Mouse (Mus musculus) stomach, embryonic 14.5 days (tissue): ENCODE results near the gene Traf4. TPM values are rescaled to one million over a fixed set of nuclear protein-coding genes. Genes with fewer than 3 reads are reported as not detected.
A peak's percentile ranks its signal among the peaks of the same experiment; 100 is the strongest.
"Not testable (repeated sequence)": the region's sequence is repeated elsewhere in the genome, so short reads cannot be mapped to it uniquely, and the experiment has no call there.

Experiments used
- ATAC-seq: fragments of 200-750 bp; cut with Nextera tagmentation; 2 replicates; pipeline ENCODE4 v1.8.0; 2017; ENCODE audit warnings: low read depth, moderate TSS enrichment; ENCODE audit not compliant: insufficient number of reproducible peaks, insufficient read depth, low FRiP score
- H3K27ac ChIP-seq: fragments of 300-500 bp; sonication (generic); 2 replicates; pipeline ENCODE4 v1.5.1; 2014; ENCODE audit warnings: mild to moderate bottlenecking, low read length, moderate library complexity, mixed read lengths
- H3K27me3 ChIP-seq: fragments of 300-500 bp; sonication (generic); 2 replicates; pipeline ENCODE4 v1.6.1; 2014; ENCODE audit warnings: low read length, control low read depth, mixed read lengths; ENCODE audit not compliant: control insufficient read depth, insufficient read depth
- H3K36me3 ChIP-seq: fragments of 300-500 bp; sonication (generic); 2 replicates; pipeline ENCODE4 v1.6.1; 2014; ENCODE audit warnings: mild to moderate bottlenecking, control low read depth, low read length, moderate library complexity, mixed read lengths; ENCODE audit not compliant: control insufficient read depth, insufficient read depth
- H3K4me1 ChIP-seq: fragments of 300-500 bp; sonication (generic); 2 replicates; pipeline ENCODE4 v1.6.1; 2014; ENCODE audit warnings: low read length, control low read depth, mixed read lengths; ENCODE audit not compliant: control insufficient read depth, insufficient read depth
- H3K4me2 ChIP-seq: fragments of 300-500 bp; sonication (generic); replicated peaks from 2 replicates; pipeline ENCODE4 v1.6.1; 2014; ENCODE audit warnings: low read depth, low read length, control low read depth
- H3K4me3 ChIP-seq: fragments of 300-500 bp; sonication (generic); 2 replicates; pipeline ENCODE4 v1.5.1; 2014; ENCODE audit warnings: low read depth, low read length, control low read depth
- H3K9ac ChIP-seq: fragments of 300-500 bp; sonication (generic); replicated peaks from 2 replicates; pipeline ENCODE4 v1.6.1; 2014; ENCODE audit warnings: low read depth, mild to moderate bottlenecking, control low read depth, low read length, moderate library complexity, mixed read lengths
- H3K9me3 ChIP-seq: fragments of 300-500 bp; sonication (generic); 2 replicates; pipeline ENCODE4 v1.6.1; 2016; ENCODE audit warnings: low read depth, low read length, control low read depth; ENCODE audit not compliant: control insufficient read depth
- WGBS: fragments of 180-500 bp; shearing (Covaris S2); extraction: QIAGEN DNeasy Blood & Tissue Kit; methylation state at CpG from one replicate; pipeline ENCODE4 v1.1.7; 2014; 5-methylcytosine and 5-hydroxymethylcytosine counted together
- polyA plus RNA-seq: library from polyadenylated mRNA; unstranded; fragments of >200 nt; fragmentation: Nextera tagmentation; extraction: Ambion mirVana; gene quantifications from 2 replicates; pipeline ENCODE4 v1.2.1, GENCODE M21; 2014

Gene Traf4
- polyA plus RNA-seq, 1 experiment from 2014 or later = 53.5 TPM

DNA sequence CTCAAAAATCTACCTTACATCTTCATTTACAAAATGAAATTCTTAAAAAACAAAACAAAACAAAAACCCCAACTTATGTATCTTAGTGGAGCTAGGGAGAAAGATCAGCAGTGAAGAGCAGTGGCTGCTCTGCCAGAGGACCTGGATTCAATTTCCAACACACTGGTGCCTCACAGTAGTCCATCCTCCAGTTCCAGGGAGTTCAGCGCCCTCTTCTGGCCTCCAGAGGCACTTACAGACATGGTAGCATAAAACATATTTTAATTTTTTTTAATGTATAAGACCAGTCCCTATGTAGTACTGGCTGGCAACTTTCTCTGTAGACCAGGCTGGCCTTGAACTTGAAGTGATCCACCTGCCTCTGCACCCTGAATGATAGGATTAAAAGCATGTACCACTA lies 14.2 kb downstream of the Traf4 start:
- Histone ChIP-seq H3K9ac (no peak overlapping the region), H3K36me3 (peaks cover 43% of the 10 kb centered on the region), H3K27ac (no peak overlapping the region), H3K4me2 (no peak overlapping the region), H3K4me1 (no peaks in the 10 kb centered on the region; the same call in 1 of the 2 replicates), H3K4me3 (no peak overlapping the region), H3K9me3 (no peaks in the 10 kb centered on the region), H3K27me3 (no peaks in the 10 kb centered on the region)
- WGBS = 44% methylated on average over 1 of the region's 1 CpGs
- no peak for ATAC-seq

DNA sequence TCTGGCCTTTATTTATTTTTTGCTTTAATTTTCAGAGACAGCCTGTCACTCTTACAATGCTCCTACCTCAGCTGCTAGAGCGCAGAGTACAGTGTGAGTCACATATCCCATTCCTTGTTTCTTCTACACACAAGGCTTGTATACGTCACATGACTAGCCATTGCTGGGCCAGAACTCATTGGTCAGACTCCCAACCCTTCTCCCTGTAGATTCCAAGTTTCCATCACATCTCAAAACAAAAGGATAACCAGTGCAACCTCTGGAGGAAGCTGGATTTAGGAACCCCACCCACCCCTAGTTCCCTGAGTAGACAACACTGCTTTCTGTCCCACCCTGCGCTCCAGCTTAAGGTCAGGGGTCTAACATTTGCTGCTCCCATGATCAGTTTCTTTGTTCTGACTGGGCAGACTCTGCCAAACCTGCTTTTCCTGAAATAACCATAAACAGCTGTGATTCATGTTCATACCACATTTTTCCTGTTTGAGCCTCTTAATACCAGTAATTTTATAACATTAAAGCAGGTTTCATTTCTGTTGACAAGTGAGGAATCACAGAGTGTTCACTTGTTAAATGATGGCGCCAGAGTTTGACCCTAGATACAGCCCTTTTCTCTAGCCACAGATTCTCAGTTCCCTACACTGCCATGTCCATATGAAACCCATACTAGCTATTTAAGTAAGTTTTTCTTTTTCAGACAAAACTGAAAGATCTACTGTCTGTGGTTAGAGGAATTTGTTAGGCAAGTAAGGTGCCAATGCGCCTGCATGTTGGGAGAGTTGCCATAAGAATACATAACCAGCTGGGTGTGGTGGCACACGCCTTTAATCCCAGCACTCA lies 18.5 kb downstream of the Traf4 start:
- Histone ChIP-seq H3K4me2 (no peak overlapping the region), H3K36me3 (peaks cover 26% of the 10 kb centered on the region), H3K9ac (no peak overlapping the region), H3K27ac (0 out of 2 replicates have a peak overlapping the region, but pooled peaks have one; percentile 4), H3K4me3 (no peak overlapping the region), H3K9me3 (no peaks in the 10 kb centered on the region), H3K4me1 (no peaks in the 10 kb centered on the region), H3K27me3 (no peaks in the 10 kb centered on the region)
- no peak for ATAC-seq
- WGBS = 77% methylated on average over 6 of the region's 6 CpGs

DNA sequence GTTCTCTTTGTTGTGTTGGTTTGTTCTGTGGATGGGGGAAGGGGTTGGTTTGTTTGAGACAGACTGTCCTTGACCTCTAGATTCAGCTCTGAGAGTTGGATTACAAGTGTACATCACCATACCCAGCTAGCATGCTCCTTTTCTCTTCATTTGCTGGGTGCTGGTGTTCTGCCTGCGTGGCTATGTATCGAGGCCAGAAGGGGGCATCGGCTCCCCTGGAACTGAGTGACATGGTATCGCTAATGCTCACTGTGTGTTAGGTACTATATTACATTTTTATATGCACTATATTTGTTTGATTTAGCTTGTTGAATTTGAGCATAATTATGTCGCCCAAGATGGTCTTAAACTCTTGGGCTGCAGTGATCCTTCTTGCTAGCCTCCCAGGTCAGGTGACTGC lies 19.2 kb downstream of the Traf4 start:
- ATAC-seq = no peak
- Histone ChIP-seq H3K9ac (no peak overlapping the region), H3K27ac (0 out of 2 replicates have a peak overlapping the region, but pooled peaks have one; percentile 39)

DNA sequence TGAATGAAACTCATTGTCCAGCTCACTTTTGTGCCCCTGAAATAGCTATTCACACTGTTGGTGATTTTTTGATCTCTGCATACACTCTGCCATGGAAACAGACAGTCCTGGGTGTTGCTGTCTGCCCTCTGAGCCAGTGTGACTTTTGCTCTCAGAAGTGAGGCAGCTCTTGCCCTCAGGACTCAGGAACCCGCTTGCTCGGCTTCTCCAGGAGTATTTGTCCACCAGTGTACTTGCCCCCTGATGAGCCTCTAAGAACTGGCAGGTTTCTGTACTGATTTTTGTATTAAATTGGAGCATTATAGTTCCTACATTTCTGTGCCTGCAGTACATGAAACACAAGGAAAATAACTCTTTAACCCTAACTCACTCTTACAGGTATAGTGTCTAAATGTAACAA lies 21.9 kb downstream of the Traf4 start:
- H3K36me3 ChIP-seq = peaks cover 14% of the 10 kb centered on the region
- H3K9ac ChIP-seq = no peak overlapping the region
- no peak overlapping the region for H3K27ac ChIP-seq
- no peaks in the 10 kb centered on the region for H3K9me3 ChIP-seq
- no peak overlapping the region for H3K4me2 ChIP-seq
- no peak overlapping the region for H3K4me3 ChIP-seq
- H3K27me3 ChIP-seq = no peaks in the 10 kb centered on the region
- no peaks in the 10 kb centered on the region for H3K4me1 ChIP-seq
- 81% methylated on average over 2 of the region's 2 CpGs for WGBS
- ATAC-seq = no peak

More for the DNA sequence above, 19.2 kb downstream of the Traf4 start:
- H3K36me3 ChIP-seq = peaks cover 26% of the 10 kb centered on the region
- no peaks in the 10 kb centered on the region for H3K27me3 ChIP-seq
- no peak overlapping the region for H3K4me2 ChIP-seq
- WGBS = 82% methylated on average over 5 of the region's 5 CpGs
- no peaks in the 10 kb centered on the region for H3K9me3 ChIP-seq
- H3K4me1 ChIP-seq = no peaks in the 10 kb centered on the region
- no peak overlapping the region for H3K4me3 ChIP-seq

DNA sequence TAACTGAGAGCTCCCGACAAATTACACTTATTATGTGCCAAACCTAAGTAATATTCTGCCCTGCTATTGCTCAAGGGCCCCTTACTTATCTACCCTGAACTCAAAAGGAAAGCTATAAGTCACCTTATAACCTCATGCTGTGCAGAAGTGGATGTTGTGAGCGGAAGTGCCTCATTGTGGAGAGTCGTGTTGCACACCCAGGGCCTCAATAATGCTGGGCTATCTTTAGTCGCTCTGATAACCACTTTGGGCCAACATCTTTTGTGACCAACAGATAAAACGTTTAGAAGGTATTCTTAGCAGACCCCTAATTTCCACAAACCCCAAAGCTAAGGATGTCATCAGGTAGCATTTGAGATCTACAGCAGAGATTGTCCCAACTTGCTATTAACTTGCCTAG lies 24.7 kb downstream of the Traf4 start:
- Histone ChIP-seq H3K4me1 (no peaks in the 10 kb centered on the region), H3K9ac (no peak overlapping the region), H3K27me3 (no peaks in the 10 kb centered on the region), H3K4me2 (no peak overlapping the region), H3K9me3 (no peaks in the 10 kb centered on the region), H3K4me3 (no peak overlapping the region), H3K36me3 (peaks cover 7% of the 10 kb centered on the region), H3K27ac (no peak overlapping the region)
- 79% methylated on average over 5 of the region's 5 CpGs for WGBS
- ATAC-seq = no peak

DNA sequence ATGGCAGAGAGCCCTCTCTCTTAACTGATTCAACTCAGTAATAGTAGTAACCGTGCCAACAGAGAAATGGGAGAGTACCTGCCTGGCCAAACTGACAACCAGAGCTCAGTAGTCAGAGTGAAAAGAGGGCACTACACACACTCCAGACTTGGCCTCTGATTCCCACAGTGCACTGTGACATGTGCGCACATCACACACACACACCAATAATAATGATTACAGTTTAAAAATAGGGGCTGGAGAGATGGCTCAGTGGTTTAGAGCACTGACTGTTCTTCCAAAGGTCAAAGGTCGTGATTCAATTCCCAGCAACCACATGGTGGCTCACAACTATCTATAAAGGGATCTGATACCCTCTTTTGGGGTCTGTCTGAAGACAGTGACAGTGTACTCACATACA lies 27.4 kb downstream of the Traf4 start:
- WGBS = 86% methylated on average over 3 of the region's 3 CpGs
- no peak overlapping the region for H3K9ac ChIP-seq
- H3K4me3 ChIP-seq = no peak overlapping the region
- H3K4me2 ChIP-seq = no peak overlapping the region
- H3K27ac ChIP-seq = no peak overlapping the region
- no peak for ATAC-seq
- H3K4me1 ChIP-seq = no peaks in the 10 kb centered on the region
- no peaks in the 10 kb centered on the region for H3K27me3 ChIP-seq
- H3K36me3 ChIP-seq = peaks cover 2% of the 10 kb centered on the region; the same call in 1 of the 2 replicates
- H3K9me3 ChIP-seq = no peaks in the 10 kb centered on the region

DNA sequence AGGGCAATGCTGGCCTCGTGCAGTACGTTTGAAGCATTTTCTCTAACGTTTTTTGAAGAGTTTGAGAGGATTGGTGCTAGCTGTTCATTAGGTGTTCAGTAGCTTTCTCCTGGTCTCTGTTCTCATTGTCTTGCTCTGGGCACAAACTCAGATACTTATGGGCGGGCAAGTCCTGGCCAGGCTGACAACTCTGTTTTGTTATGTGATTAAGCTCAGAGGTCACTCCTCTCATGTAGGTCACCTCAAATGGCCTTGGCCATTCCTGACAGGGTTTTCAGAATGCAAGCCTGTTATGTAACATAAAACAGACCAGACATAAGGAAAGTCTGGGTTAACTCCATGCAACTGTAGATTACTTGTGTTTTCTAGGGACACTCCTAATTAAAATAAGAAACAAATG lies 27.8 kb downstream of the Traf4 start:
- WGBS = 82% methylated on average over 4 of the region's 4 CpGs
- Histone ChIP-seq H3K4me3 (no peak overlapping the region), H3K4me2 (no peak overlapping the region), H3K27me3 (no peaks in the 10 kb centered on the region), H3K36me3 (no peaks in the 10 kb centered on the region), H3K27ac (no peak overlapping the region), H3K4me1 (no peaks in the 10 kb centered on the region), H3K9ac (no peak overlapping the region), H3K9me3 (no peaks in the 10 kb centered on the region)
- ATAC-seq = no peak

DNA sequence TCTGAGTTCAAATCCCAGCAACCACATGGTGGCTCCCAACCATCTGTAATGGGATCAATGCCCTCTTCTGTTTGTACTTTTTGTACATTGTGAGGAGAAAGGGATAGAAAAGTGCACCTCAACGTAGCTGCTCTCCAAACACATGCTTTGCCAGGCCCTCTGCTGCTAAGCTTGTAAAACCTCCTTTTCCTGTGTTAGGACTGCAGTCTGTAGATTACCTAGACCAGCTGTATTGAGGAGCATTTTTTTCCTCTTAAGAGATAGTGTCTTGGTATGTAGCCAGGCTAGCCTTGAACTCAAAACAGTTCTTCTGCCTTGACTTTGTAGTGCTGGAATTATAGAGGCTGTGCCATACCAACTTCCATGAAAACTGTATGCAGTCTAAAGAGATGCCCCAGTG lies 29.3 kb downstream of the Traf4 start:
- no peak overlapping the region for H3K4me3 ChIP-seq
- no peak overlapping the region for H3K9ac ChIP-seq
- H3K4me2 ChIP-seq = no peak overlapping the region
- no peak for ATAC-seq
- no peaks in the 10 kb centered on the region for H3K36me3 ChIP-seq
- no peaks in the 10 kb centered on the region for H3K27me3 ChIP-seq
- no peak overlapping the region for H3K27ac ChIP-seq
- no peaks in the 10 kb centered on the region for H3K9me3 ChIP-seq
- 81% methylated on average over 1 of the region's 1 CpGs for WGBS
- no peaks in the 10 kb centered on the region for H3K4me1 ChIP-seq

DNA sequence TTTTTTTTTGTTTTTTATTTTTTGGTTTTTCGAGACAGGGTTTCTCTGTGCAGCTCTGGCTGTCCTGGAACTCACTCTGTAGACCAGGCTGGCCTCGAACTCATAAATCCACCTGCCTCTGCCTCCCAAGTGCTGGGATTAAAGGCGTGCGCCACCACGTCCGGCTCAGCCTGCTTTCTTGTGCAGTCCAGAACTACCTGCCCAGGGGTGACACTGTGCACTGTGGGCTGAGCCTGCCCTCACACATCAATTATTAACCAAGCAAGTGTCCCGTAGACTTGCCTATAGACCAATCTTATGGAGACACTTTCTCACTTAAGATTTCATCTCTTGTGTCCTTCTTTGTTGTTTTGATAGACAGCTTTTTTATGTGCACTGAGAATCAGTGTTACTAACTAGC lies 30.1 kb downstream of the Traf4 start:
- not testable (repeated sequence) for H3K9me3 ChIP-seq, H3K4me1 ChIP-seq, H3K4me3 ChIP-seq, H3K36me3 ChIP-seq, H3K27me3 ChIP-seq, H3K27ac ChIP-seq, H3K9ac ChIP-seq, ATAC-seq, H3K4me2 ChIP-seq
- WGBS = 71% methylated on average over 7 of the region's 7 CpGs
